Mouse (Mus musculus) WW6 (cell line): ENCODE data around the gene Mfrp.
A peak's percentile ranks its signal among the peaks of the same experiment; 100 is the strongest.
"Not testable (repeated sequence)": the region's sequence is repeated elsewhere in the genome, so short reads cannot be mapped to it uniquely, and the experiment has no call there.

ENCODE experiments used
- DNase-seq: peaks from one replicate; pipeline ENCODE4 v3.0.0-alpha.2; 2013; ENCODE audit warnings: low read depth, low spot score

Mfrp gene

DNA sequence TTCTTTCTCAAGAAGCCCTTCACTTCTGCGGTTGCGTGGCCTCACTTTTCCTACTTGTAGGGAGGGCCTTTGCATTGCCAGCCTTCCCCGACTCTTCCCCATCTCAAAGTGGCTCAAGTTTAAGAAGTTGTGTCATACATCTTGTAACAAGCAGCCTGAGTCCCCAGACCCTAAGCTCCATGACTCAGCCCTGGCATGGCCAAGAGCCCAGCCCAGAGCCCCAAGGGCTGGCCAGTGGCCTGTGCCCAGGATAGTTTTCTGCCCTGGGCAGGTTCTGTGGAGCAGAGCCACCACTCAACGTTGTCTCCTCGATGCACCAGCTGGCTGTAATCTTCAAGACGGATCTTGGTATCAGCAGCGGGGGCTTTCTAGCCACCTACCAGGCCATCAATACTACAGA lies 3.4 kb downstream of the Mfrp start:
- no peak for DNase-seq

GRCm38 (mm10) chr9:44105781-44106180 lies 4.3 kb downstream of the Mfrp start:
- no peak for DNase-seq

DNA sequence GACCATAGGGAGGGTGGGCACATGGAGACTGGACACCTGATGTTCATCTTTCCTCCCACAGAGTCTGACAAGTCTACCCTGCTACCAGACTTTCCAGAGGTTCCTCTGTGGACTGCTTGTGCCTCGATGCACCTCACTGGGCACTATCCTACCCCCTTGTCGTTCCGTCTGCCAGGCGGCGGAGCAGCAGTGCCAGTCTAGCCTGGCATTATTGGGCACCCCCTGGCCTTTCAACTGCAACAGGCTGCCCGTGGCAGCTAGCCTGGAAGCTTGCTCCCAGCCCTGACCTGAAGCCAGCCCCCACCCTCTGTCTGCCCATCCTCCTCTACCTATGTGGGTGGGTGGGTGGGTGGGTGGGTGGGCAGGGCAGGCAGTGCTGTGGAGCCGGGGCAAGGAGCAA lies 4.7 kb downstream of the Mfrp start:
- no peak for DNase-seq

DNA sequence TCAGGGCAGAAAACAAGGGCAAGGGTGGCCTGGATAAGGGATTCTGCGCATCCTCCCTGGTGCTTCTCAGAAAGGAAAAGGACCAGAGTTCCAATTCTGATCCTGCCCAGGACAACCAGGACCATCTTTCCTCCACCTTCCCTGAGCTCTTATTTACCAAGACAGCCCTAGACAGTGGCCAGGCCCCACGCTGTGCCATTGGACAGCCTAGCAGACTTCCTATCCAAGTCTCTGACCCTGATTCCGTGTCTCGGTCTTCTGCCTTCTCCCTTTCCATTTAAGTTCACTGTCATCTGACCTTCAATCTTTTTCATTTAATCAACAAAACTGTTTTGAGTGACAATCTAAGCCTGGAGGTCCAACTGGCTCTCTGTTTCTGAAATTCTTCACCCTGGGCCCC lies 5.1 kb downstream of the Mfrp start:
- no peak for DNase-seq

GRCm38 (mm10) chr9:44107110-44107509 lies 5.6 kb downstream of the Mfrp start, which contains the start of gene C1qtnf5:
C1qtnf5 (plus strand) TSS chr9:44107245.
- no peak for DNase-seq

DNA sequence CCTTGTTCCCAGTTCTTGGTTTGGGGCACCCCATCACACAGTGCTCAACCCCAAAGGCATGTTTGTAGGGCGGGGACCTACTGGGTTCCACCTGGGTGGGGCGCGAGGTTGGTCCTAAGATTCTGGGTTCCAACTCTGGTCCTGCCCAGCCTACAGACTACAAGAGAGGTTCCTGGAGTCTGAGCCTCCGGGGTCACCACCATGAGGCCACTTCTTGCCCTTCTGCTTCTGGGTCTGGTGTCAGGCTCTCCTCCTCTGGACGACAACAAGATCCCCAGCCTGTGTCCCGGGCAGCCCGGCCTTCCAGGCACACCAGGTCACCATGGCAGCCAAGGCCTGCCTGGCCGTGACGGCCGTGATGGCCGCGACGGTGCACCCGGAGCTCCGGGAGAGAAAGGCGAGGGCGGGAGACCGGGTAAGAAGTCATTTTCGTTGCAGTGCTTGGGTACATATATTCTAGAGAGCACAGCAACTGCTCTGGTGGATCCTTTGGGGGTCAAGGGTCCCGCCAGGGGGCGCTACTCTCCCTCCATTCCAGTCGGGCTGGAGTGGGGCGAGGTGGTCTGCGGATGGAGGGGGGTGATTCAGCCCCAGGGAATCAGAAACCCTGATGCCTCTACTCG lies 6.1 kb downstream of the Mfrp start:
- DNase-seq: no peak

GRCm38 (mm10) chr9:44108269-44109055 lies 6.9 kb downstream of the Mfrp start:
- DNase-seq: no peak

DNA sequence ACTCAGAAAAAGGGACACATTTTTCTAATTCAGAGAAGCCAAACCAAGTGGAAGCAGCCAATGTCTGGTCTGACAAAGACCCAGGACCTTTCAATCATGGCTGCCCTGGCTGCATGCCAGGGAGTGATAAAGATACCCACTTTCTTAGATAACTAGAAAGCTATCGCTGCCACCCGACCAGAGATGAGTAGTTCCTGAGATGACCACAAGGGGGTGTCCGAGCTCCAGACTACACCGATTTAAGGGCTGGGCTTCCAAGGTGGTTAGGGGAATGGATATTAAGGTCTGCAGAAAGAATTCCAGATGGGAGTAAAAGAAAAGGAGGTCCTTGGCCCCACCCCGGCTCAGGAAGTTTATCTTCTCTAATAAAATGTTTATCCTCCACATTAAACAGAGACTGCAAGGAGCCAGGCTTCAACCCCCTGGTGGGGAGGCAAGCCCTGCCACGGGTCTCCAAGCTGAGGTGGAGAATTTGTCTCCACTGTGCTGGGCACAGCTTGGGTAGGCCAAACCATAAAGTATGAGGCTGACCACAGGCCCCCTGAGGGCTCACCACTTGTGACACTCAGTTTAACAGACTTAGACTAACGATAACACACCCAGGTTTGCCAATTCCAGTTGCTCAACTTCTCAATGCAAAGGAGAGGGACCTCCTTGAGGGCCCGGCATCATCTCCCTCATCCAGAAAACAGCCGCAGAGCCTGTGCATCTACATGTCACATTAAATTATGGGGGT lies 8.0 kb downstream of the Mfrp start:
- DNase-seq: no peak

DNA sequence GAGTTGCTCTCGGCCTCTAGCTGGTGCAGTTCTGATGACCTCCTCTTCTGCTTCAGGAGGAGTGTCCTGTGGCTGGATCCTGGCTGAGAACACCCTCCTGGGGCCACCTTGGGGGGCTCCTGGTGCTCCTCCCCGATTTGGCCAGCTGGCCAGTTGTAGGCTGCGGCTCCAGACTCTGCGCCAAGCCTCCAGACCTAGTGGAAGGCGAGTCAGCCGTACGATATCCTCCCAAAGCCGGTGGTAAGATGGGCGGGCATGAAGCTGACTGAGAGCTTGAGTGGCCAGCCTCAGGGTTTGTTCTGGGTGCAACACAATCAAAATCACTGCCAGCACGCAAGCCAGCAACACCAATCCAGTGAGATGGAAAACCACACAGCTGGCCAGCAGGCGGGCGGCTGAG lies 10.4 kb downstream of the Mfrp start:
- not testable (repeated sequence) for DNase-seq

- DNase-seq: peak; percentile 90
Measured at GRCm38 (mm10) chr9:44113105-44113789, 11.7 kb downstream of the Mfrp start, which contains the start of the genes Gm49380 and Rnf26. Gm49380 (minus strand) TSS chr9:44113500. Rnf26 (minus strand) TSS chr9:44113517.

GRCm38 (mm10) chr9:44114453-44114852 lies 12.9 kb downstream of the Mfrp start:
- no peak for DNase-seq

GRCm38 (mm10) chr9:44115599-44115998 lies 14.1 kb downstream of the Mfrp start:
- DNase-seq: no peak

- DNase-seq: no peak
Measured at GRCm38 (mm10) chr9:44116182-44116581, 14.7 kb downstream of the Mfrp start.

DNA sequence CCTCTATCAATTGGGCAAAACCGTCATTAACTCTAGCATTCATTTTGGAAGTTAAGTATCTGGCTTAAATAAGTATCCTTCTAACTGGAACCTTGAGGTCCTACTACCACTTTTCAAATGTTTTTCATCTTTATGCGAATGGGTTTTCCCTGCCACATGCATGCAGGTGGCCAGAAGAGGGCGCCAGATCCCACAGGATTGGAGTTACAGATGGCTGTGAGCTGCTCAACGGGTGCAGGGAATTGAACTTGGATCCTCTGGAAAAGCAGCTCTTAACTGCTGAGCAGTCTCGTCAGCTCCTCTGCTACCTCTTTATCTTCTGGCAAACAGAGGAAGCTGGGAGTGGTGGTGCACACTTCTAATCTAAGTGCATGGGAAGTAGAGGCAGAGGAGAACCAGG lies 17.5 kb downstream of the Mfrp start:
- no peak for DNase-seq

DNA sequence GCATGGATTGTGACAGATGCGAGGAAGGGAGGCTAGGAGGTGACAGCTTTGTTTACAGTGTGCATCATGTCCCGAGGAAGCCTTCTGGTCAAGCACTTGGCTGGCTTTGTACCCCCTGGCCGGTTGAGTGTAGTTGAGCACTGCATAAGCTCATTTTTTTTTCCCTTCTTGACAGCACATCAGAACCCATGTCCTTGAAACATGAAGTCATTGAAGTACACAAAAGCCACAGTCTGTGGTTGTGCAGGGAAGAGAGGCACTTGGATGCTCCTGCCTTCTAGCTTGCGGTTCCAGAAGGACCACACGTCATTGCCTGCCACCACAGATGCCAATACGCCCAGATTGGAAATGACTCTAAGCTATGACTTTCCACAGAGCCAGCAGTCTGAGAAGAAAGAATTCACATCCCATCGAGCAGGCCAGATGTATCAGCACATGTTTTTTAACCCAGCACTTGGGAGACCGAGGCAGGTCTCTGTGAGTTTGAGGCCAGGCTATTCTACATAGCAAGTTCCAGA lies 18.5 kb downstream of the Mfrp start:
- DNase-seq: no peak

DNA sequence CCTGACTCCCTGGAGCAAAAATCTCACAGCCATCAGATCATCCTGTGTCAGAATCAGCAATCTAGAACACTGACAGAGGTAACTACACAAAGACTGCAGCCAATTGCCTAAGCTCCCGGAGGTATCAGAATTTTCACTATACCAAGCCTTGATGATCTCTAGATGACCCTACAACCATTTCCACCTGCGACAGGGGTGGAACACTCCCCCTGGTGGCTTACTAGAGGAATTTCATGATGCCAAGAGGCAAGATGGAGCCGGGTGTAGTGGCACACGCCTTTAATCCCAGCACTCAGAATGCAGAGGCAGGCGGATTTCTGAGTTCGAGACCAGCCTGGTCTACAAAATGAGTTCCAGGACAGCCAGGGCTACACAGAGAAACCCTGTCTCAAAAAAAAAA lies 22.8 kb downstream of the Mfrp start:
- no peak for DNase-seq

DNA sequence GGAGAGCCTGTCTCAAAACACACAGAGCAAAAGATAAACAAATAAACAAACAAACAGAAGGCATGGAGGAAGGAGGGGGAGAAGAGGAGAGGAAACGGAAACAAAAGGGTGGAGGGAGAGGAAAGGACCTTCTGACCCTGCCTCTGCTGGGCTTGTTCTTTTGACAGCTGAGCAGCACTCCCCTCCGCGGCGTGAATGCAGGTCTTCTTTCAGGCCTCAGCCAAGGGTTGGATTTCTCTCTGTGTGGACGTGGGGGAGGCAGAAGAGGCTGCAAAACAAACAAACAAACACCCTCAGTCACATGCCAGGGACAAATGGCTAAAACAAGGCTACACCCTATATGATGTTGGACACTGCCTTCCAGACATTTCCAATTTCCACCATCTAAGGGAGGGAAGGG lies 23.5 kb downstream of the Mfrp start:
- no peak for DNase-seq

DNA sequence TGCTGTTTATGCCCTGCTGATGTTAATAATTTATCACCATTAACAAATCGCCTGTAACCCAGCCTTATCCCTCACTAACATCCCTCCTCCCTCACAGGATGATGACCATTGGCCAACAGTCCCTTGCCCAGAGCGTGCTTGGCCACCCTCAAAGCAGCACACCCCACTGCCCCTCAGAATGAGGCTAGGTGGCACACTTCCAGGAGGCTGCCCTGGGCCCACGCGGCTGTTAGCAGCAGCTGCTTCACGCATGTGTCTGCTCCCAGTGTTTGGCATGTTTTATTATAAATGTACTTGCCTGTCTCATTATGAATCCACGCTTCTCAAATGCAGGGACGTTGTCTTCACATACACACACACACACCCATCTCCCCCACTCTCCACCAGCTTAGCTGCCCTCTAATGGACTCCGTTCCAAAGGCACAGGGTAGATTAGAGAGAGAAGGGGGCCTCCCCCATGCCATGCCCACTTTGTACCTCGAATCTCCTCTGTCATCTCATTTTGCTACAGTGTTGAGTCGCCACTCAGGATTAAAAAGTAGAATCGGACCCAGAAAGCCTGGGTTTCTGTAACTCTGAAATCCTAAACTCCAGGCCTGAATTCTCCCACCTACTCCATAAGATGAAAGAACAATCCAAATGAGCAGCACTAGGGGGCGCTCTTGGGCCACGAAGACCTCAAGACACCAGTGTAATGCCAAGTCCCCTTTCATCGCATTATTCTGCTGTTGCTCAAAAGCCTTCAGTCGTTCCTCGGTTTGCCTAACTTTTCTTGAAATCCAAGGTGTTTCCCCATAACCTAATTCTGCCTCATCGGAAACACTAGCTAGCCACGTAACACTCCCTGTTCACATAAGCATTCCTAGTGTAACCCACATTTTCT lies 24.3 kb downstream of the Mfrp start:
- DNase-seq: peak; percentile 63

DNA sequence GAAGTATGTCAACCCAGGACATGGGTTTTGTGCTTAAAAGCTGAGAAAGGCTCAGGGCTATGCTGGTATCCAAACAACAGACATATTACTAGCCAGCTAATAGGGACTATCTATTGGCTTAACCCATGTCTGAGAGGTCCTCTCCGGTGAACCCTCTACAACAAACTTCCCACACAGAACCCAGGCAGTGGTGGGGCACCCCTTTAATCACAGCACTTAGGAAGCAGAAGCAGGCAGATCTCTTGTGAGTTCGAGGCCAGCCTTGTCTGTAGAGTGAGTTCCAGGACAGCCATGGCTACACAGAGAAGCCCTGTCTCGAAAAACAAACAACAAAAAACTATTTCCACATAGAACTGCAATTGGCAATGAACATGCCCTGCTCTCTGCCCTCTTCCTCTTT lies 25.2 kb downstream of the Mfrp start:
- DNase-seq: no peak

DNA sequence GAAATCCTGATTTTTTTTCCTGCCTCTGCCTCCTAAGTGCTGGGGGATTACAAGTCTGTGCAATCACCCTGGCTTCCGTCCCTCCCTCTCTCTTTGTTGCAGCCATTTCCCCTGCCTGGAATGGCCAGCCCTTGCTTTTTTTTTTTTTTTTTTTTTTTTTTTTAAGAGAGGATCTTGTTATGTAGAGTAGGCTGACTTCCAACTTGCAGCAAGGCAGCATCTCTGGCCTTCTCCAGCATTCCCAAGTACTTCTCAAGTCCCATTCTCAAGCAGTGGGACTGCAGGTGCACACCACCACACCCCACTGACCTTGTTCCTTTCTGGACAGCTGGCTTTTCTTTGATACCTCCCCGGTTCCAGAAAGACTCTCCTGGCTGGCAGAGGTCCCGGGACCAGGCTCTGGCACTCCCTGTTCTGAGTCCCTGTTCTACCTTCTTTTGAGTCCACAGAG lies 25.8 kb downstream of the Mfrp start:
- no peak for DNase-seq

DNA sequence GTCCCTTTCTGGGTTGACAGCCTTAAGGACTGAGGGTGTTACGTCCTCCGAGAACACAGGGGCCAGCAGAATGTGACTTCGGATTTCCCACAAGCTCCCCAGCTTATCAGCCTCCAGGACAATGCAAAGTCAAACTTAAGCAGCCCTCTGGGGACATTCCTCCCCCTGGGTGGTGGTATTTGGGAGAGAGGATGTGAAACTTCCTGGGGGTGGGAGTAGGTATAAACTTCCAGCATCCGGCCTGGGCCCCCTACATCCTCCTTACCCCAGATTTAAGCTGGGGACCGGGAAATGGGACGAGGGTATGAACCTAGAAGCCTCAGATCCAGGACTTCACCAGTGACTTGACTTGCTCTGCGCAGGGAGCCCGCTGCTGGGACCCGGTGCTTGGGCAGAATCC lies 28.1 kb downstream of the Mfrp start:
- no peak for DNase-seq
